Mouse (Mus musculus) B cell, adult 2 months (primary cell): ENCODE data around the gene Gm10639.
"Not testable (repeated sequence)": the region's sequence is repeated elsewhere in the genome, so short reads cannot be mapped to it uniquely, and the experiment has no call there.

Source experiments
- DNase-seq, 2 experiments: peaks; one replicate each; pipeline ENCODE4 v3.0.0; 2022

Gm10639 gene

DNA sequence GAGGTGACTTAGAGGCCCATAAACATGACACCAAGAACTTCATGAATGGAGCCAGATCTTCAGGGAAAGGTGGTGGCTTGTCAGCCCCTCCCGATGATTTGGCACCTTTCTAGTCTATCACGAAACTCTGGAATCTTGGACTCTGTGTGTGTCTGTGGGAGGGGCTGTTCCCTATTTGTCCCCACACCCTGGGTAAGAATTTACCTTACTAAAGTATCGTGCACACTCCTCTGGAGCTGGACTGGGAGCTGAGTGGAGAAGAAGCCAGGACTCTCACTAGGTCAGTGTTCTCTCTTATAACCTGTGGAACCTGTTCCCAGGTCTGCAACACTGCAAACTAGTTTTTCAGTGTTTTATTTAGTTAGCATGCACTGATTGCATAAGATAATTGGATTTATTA lies at the start of gene Gm10639:
Gene Gm10639 (plus strand): TSS at position 201 of the 400 bp plus-strand sequence.
- DNase-seq: not testable (repeated sequence)

DNA sequence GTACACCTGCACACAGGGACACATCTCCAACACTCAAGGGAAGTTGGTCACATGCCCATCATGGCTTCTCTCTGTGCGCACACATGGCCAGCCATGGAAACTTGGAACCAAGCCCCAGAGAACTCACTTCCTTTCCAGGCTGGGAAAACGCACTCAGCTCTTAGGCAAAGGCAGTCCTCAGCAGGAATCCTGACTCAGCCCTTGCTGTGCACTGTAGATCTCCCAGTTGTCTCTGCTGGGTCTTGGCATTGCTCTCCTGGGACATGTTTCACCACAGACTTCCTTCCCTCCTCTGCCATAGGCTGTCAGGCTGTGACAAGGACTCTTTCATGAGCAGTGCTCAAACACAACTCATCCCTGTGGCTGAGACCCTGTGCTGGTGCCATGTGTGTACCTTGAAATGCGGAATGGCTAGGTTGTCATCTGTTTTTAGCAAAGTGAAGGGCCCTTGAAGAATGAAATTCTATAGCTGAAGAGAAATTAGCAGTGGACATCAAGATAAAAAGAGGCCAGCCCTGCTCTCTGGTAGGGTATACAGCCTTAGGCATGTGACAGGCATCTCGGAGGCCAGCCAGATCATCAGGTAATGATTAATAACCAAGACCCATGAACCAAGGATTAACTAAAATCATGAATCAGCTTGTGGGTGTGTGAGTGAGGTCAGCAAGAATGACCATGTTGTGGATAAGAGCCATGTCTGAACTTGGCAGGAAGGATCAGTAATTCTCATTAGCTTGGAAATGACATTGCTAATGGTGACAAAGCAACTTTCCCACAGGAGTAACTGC lies 33.8 kb upstream of the Gm10639 start:
- DNase-seq: not testable (repeated sequence)

DNA sequence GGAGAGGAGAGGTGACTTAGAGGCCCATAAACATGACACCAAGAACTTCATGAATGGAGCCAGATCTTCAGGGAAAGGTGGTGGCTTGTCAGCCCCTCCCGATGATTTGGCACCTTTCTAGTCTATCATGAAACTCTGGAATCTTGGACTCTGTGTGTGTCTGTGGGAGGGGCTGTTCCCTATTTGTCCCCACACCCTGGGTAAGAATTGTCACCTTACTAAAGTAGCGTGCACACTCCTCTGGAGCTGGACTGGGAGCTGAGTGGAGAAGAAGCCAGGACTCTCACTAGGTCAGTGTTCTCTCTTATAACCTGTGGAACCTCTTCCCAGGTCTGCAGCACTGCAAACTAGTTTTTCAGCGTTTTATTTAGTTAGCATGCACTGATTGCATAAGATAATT lies 32.8 kb upstream of the Gm10639 start, which contains the start of gene Gm3776:
Gene Gm3776 (plus strand): TSS at position 216 of the 400 bp plus-strand sequence.
- DNase-seq: not testable (repeated sequence)

- DNase-seq: peak; percentile 55 to 58
These were observed 30.0 kb upstream of the Gm10639 start for GRCm38 (mm10) chr9:78259688-78260087.

GRCm38 (mm10) chr9:78270945-78271344 lies 18.8 kb upstream of the Gm10639 start:
- not testable (repeated sequence) for DNase-seq

DNA sequence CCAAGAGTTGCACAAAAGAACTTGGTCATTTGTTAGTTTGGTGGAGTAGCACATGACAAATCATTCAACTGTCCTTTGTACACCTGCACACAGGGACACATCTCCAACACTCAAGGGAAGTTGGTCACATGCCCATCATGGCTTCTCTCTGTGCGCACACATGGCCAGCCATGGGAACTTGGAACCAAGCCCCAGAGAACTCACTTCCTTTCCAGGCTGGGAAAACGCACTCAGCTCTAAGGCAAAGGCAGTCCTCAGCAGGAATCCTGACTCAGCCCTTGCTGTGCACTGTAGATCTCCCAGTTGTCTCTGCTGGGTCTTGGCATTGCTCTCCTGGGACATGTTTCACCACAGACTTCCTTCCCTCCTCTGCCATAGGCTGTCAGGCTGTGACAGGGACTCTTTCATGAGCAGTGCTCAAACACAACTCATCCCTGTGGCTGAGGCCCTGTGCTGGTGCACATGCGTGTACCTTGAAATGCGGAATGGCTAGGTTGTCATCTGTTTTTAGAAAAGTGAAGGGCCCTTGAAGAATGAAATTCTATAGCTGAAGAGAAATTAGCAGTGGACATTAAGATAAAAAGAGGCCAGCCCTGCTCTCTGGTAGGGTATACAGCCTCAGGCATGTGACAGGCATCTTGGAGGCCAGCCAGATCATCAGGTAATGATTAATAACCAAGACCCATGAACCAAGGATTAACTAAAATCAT lies 7.6 kb upstream of the Gm10639 start:
- not testable (repeated sequence) for DNase-seq

DNA sequence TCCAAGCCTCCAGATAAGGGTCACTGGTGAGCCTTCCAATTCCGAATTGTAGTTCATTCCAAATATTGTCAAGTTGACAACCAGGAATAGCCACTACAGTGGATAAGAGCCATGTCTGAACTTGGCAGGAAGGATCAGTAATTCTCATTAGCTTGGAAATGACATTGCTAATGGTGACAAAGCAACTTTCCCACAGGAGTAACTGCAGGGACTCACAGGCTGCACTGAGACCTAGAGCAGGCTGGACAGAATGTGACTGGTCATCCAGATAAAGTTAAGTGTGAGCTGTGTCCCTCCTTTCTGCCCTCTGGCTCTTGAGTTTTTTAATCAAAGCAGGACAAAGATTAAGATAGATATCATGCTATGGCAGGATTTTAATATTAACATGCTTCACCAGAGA lies 660 bp upstream of the Gm10639 start:
- DNase-seq: not testable (repeated sequence)

DNA sequence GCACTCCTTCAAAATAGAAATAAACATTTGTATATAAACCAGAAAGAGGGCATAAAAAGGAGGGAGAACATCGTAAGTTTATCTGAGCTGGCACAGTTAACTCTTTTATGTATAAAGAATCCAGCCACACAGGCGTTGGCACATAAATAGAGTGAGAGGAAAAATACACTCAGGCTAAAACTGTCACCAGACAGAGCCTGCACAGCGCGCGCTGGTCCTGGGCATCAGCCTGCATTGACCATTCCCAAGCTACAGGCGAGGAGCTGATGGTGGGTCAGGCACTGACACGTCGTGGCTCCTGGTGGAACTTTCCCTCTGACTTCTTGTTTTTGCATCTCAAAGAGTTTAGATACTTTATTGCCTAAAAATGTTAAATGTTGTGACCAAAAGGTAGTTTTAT lies 2.7 kb downstream of the Gm10639 start:
- not testable (repeated sequence) for DNase-seq

DNA sequence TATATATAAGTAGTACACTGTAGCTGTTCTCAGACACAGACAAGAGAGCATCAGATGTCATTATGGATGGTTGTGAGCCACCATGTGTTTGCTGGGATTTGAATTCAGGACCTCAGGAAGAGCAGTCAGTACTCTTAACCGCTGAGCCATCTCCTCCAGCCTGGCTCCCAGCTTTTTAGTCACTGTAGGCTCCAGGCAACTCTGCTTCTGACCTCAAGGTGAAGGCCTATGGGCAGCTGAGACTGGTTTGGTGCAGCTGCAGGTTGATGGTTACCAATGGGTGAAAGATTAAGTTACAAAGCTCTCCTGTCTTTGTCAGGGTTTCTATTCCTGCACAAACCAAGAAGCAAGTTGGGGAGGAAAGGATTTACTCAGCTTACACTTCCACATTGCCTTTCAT lies 4.0 kb downstream of the Gm10639 start:
- DNase-seq: not testable (repeated sequence)

DNA sequence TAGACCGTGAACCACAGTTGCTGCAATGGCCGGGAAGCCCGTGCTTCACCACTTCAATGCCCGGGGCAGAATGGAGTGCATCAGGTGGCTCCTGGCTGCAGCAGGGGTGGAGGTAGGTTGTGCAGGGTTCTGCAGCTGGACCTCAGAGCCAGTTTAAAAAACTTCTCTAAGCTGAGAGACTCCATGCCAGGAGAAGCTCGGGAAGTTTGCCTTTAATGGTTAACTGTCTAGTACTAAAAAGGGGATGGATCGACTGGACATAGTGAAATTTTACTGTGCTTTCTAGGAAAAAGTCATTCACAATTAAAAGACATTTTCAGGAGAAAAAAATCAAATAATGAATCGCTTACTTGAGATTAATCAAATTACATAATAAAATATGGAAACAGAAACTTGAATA lies 5.1 kb downstream of the Gm10639 start:
- not testable (repeated sequence) for DNase-seq

DNA sequence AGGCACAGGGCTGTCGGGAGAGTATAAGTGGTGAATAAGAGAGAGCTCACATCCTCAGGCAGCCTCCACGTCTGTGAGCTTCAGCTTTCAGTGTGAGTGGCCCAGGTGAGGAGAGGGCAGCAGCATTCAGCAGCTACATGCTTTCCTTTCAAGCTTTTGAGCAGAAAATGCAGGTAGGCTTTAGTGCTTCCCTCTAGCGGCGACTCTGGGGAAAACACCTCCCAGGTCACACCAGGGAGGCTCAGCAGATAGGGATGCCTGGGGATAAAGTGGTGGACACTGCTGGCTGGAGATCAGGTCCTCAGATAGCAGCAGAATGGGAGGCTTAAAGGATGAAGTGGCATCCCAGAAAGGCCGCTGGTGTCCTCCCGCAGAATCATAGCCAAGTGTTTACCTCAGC lies 6.4 kb downstream of the Gm10639 start:
- DNase-seq: peak; percentile 41 to 44

GRCm38 (mm10) chr9:78298232-78298631 lies 8.5 kb downstream of the Gm10639 start:
- no peak for DNase-seq

DNA sequence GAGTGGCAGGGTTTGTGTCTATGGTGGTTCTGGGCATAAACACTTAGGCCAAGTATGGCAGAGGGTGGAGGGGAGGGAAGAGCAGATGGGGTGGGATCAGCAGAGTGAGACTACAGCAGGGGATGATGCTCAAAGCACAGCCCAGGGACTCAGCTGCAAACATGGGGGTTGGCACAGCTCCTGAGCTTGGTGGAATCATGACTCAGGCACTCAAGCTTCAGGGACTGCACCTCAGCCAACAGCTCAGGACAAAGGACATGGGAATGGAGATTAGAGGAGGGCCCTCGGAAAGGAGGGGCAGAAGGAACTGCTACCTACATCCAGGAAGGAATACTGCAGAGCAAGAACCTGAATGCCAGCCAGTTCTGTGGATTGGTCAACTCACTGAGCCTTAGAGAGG lies 9.4 kb downstream of the Gm10639 start:
- DNase-seq: not testable (repeated sequence)

GRCm38 (mm10) chr9:78308122-78308521 lies 18.4 kb downstream of the Gm10639 start:
- not testable (repeated sequence) for DNase-seq

DNA sequence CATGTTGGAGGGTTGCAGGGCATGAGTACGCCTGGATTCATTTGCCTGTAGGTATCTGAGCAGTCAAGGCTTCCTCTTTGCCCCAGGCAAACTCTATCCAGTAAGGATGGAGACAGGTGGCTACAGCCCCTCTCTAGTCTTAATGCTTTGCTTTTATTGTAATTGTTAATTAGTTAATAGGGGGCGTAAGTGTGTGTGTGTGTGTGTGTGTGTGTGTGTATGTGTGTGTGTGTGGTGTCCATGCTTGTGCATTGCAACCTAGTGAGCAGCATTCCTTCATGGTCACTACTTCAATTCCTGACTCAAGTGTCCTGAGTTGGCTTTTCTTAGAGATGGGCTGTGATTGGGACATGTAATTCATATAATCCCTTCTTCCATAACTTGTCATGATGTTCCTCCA lies 25.0 kb downstream of the Gm10639 start, which contains the start of gene Omt2a:
Gene Omt2a (minus strand): TSS at position 101 of the 400 bp plus-strand sequence.
- no peak for DNase-seq

- no peak for DNase-seq
These were observed 29.8 kb downstream of the Gm10639 start for GRCm38 (mm10) chr9:78319499-78319898.

GRCm38 (mm10) chr9:78327289-78327688 lies 37.6 kb downstream of the Gm10639 start, which contains the start of gene Omt2b:
Gene Omt2b, plus strand, starts transcription at chr9:78327589.
- not testable (repeated sequence) for DNase-seq

DNA sequence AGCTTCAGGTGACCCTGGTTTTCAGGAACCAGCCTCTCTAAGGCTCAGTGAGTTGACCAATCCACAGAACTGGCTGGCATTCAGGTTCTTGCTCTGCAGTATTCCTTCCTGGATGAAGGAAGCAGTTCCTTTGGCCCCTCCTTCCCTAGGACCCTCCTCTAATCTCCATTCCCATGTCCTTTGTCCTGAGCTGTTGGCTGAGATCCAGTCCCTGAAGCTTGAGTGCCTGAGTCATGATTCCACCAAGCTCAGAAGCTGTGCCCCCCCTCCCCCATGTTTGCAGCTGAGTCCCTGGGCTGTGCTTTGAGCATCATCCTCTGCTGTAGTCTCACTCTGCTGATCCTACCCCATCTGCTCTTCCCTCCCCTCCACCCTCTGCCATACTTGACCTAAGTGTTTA lies 47.3 kb downstream of the Gm10639 start:
- DNase-seq: not testable (repeated sequence)

- DNase-seq: peak; percentile 65 to 69
These were observed 50.6 kb downstream of the Gm10639 start for GRCm38 (mm10) chr9:78340324-78340723.

DNA sequence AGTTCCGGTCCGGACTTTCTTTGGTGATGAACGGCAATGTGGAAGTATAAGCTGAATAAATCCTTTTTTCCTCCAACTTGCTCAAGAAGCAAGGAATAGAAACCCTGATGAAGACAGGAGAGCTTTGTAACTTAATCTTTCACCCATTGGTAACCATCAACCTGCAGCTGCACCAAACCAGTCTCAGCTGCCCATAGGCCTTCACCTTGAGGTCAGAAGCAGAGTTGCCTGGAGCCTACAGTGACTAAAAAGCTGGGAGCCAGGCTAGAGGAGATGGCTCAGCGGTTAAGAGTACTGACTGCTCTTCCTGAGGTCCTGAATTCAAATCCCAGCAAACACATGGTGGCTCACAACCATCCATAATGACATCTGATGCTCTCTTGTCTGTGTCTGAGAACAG lies 52.8 kb downstream of the Gm10639 start:
- not testable (repeated sequence) for DNase-seq

DNA sequence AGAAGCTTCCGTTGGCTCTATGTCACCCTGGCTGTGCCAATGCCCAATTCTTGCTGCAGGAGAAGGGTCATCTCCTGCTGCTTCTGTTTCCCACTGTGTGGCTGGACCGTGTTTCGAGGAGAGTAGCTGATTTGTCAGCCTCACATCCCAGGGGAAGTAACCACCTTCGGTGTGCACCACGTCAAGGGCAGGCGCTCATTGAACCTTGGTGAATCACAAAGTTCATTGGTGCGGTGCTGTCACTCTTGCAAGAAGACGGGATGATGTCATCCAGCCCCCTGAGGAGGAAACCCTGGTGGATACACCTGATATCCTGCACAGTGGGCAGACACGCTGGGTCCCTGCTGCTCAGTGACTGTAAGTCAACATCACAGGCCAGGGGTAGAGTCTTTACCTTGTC lies 53.3 kb downstream of the Gm10639 start:
- DNase-seq: not testable (repeated sequence)

DNA sequence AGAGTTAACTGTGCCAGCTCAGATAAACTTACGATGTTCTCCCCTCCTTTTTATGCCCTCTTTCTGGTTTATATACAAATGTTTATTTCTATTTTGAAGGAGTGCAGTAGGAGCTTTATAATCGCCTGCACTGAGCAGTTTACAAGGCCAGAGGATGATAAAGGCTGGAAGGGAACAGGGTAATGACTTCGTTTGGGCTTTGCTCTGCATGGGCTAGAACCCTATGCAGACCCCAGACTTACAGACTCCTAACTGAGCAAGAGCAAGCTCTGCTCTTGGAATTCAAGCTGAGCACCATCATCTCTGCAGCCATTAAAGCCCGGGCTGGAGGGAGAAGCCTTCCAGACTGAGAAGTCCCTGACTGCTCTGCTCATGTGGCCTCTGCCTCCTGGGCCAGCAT lies 55.5 kb downstream of the Gm10639 start:
- DNase-seq: not testable (repeated sequence)

GRCm38 (mm10) chr9:78347004-78347403 lies 57.3 kb downstream of the Gm10639 start:
- DNase-seq: no peak
